Comparison of ENCODE assay signal across 9 mouse cellular contexts in the genomic region with DNA sequence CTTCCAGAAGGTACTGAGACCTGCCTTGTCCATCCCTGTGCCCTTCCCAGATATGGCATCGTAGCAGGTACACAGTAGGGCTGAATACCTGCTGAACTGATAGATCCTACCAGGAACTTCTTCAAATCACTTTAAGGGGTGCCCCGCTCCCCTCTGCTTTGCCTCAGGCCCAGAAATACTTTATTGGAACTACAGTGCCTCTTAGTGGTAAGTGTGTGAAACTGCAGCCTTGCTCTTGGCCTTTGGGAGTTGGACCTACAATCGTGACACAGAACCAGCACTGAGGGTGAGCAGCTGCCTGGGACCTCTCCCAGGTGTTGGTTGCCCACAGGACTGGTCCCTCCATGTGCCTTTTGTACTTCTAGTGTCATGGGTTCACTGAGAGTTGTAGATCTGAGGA. TPM values are rescaled to one million over a fixed set of nuclear protein-coding genes. Genes with fewer than 3 reads are reported as not detected.
DNase-seq lines count a peak whose midpoint lies in the region; ATAC-seq and TF ChIP-seq lines count a peak whose summit lies in the region.
"Had no signal": no experiment of that assay in that cellular context is flagged by ENCODE, and none has a peak within 500 bp of the region (broad histone marks: within the 10 kb centered on the region; RNA-seq: fewer than 3 reads in every experiment).

No protein-coding gene starts in this region.

- H3K27me3 ChIP-seq in cerebellum, adult 2 months (ENCODE audit: control insufficient read depth, insufficient read depth, low read length), result no peaks in the 10 kb centered on the region
- peaks cover 17% of the 10 kb centered on the region; the same call in 1 of the 2 replicates for H3K27me3 ChIP-seq in G1E (ENCODE audit: insufficient read depth, low read length)
- 0 out of 2 replicates have a peak, but pooled peaks cover 6% of the 10 kb centered on the region for H3K27me3 ChIP-seq in kidney, postnatal 0 days (ENCODE audit: insufficient read depth, low read length)

- H3K4me3 ChIP-seq in cerebellum, adult 2 months (replicated peaks; ENCODE audit: insufficient read depth, low read depth, low read length), result no peak overlapping the region
- no peak overlapping the region for H3K4me3 ChIP-seq in left cerebral cortex, adult 2 months
- H3K4me3 ChIP-seq in G1E (ENCODE audit: low read depth, low read length), result no peak overlapping the region
- H3K4me3 ChIP-seq in kidney, postnatal 0 days (replicated peaks; ENCODE audit: low read depth, low read length), result no peak overlapping the region

- H3K4me1 ChIP-seq in cerebellum, adult 2 months (ENCODE audit: control insufficient read depth, insufficient read depth, low read length), result no peaks in the 10 kb centered on the region; the same call in 1 of the 2 replicates
- H3K4me1 ChIP-seq in G1E (ENCODE audit: insufficient read depth, low read depth, low read length), result no peaks in the 10 kb centered on the region
- H3K4me1 ChIP-seq in kidney, postnatal 0 days (replicated peaks; ENCODE audit: insufficient read depth, low read length), result no peaks in the 10 kb centered on the region

- ATAC-seq in G1E (ENCODE audit: extremely low read depth, insufficient number of reproducible peaks, low FRiP score, poor library complexity, severe bottlenecking), result no peak
- ATAC-seq in kidney, postnatal 0 days (replicated peaks; ENCODE audit: low FRiP score, low read depth), result no peak

- intact Hi-C loops in left cerebral cortex, adult 2 months (cut with DNase I), result loop anchor here (1.0 to 5.0 kb wide), 3 partner anchors 128 to 237 kb away; no protein-coding TSS in a partner anchor
- intact Hi-C loops in left cerebral cortex, postnatal 4 days (cut with DNase I), result loop anchor here (2.0 kb wide), 1 partner anchor 182 kb away; no protein-coding TSS in a partner anchor

- H3K27ac ChIP-seq in cerebellum, adult 2 months (ENCODE audit: insufficient read depth, low read length), result no peak overlapping the region
- H3K27ac ChIP-seq in left cerebral cortex, adult 2 months, result no peak overlapping the region
- no peak overlapping the region for H3K27ac ChIP-seq in kidney, postnatal 0 days
- H3K27ac ChIP-seq: macrophage had no signal

- H3K9ac ChIP-seq in kidney, postnatal 0 days (ENCODE audit: low read depth, low read length), result no peak overlapping the region

- peak; percentile 78 for TF ChIP-seq CTCF in cerebellum, adult 2 months (IDR thresholded peaks at IDR 0.05; ENCODE audit: borderline replicate concordance, insufficient read depth, low read depth, low read length)
- peak; percentile 93 for TF ChIP-seq CTCF in left cerebral cortex, adult 2 months (IDR thresholded peaks at IDR 0.05)
- TF ChIP-seq CTCF in G1E (IDR thresholded peaks at IDR 0.05; ENCODE audit: low read depth, low read length), result peak; percentile 53; the same call in 1 of the 2 replicates
- peak; percentile 77 for TF ChIP-seq CTCF in kidney, postnatal 0 days (IDR thresholded peaks at IDR 0.05; ENCODE audit: low read depth)

- H3K9me3 ChIP-seq in G1E (replicated peaks), result no peaks in the 10 kb centered on the region
- no peaks in the 10 kb centered on the region for H3K9me3 ChIP-seq in kidney, postnatal 0 days (replicated peaks; ENCODE audit: low read length)

- no peaks in the 10 kb centered on the region for H3K36me3 ChIP-seq in G1E (replicated peaks)
- H3K36me3 ChIP-seq in kidney, postnatal 0 days (ENCODE audit: insufficient read depth, low read length), result no peaks in the 10 kb centered on the region

- TF ChIP-seq POLR2A in cerebellum, adult 2 months (IDR thresholded peaks at IDR 0.05; ENCODE audit: borderline replicate concordance, insufficient read depth, low read length), result no peak

- DNase-seq in cerebellum, adult 2 months, result peak; percentile 29 to 37
- no peak for DNase-seq in cerebellum, postnatal 4 days (ENCODE audit: low spot score in 2 of 2)
- DNase-seq in left cerebral cortex, adult 2 months (ENCODE audit: extremely low spot score in 1 of 2, low spot score in 2 of 2), result peak in 1 of 2 experiments; percentile 37
- DNase-seq in left cerebral cortex, postnatal 4 days, result no peak
- DNase-seq in G1E (ENCODE audit: low spot score), result no peak
- DNase-seq in kidney, postnatal 0 days (ENCODE audit: low spot score), result peak; percentile 52
- peak; percentile 28 for DNase-seq in thymus, postnatal 4 days
- DNase-seq in gastrocnemius, postnatal 4 days (ENCODE audit: low spot score in 2 of 2), result no peak

- H3K4me2 ChIP-seq in kidney, postnatal 0 days (ENCODE audit: low read length), result no peak overlapping the region

- 51% methylated on average over 3 of the region's 3 CpGs for WGBS in cerebellum, adult 2 months
- WGBS in kidney, postnatal 0 days, result 27% methylated on average over 3 of the region's 3 CpGs

RNA-seq across cellular contexts. Expression of a gene that starts 16.8 kb away (rescaled TPM):
- 0.46 and 0.79 TPM in 2 replicates for polyA plus RNA-seq in cerebellum, adult 2 months (2012; rRNA removed)
- total RNA-seq in left cerebral cortex, adult 2 months (2021), result 1 to 10 TPM in 1 of 2 experiments, under 1 TPM in 1; 0.75 to 1.3 TPM
- 1 to 10 TPM; 1.6 to 1.9 TPM for total RNA-seq in left cerebral cortex, postnatal 4 days (2021)
- total RNA-seq in G1E (2014; fragmentation: Nextera tagmentation), result not detected in 2 replicates
- under 0.01 and 0.11 TPM in 2 replicates for total RNA-seq in G1E (2017)
- not detected in 2 replicates for polyA plus RNA-seq in G1E (2012)
- polyA plus RNA-seq in kidney, postnatal 0 days (2015; fragmentation: Nextera tagmentation; extraction: Ambion mirVana), result 0.13 and 0.19 TPM in 2 replicates
- under 1 TPM; 0.73 to 0.93 TPM for total RNA-seq in gastrocnemius, postnatal 4 days (2021)
- polyA plus RNA-seq: macrophage had no signal

Comparison
In these comparisons a context has a peak if more than half of its experiments do, and no peak if none do; other contexts are left out.
1. DNase-seq: peak in cerebellum, adult 2 months (2 of 2), kidney, postnatal 0 days (single experiment) and thymus, postnatal 4 days (single experiment); none in cerebellum, postnatal 4 days (0 of 2), left cerebral cortex, postnatal 4 days (single experiment), G1E (single experiment) and gastrocnemius, postnatal 4 days (0 of 2).
2. Peak in every context shown above with its lines, with median percentiles within 50 percentile points of each other: CTCF ChIP-seq.